Mouse (Mus musculus) ES-E14 (cell line): ENCODE measurements around the gene Prickle1. TPM values are rescaled to one million over a fixed set of nuclear protein-coding genes. Genes with fewer than 3 reads are reported as not detected.
A peak's percentile ranks its signal among the peaks of the same experiment; 100 is the strongest.

Experiments
- DNase-seq: peaks from one replicate; pipeline ENCODE4 v3.0.0-alpha.2; 2013; ENCODE audit warnings: low read depth, low spot score
- H3K27ac ChIP-seq: 2 replicates; pipeline ENCODE4 v1.5.1; 2012; ENCODE audit warnings: low read depth, mild to moderate bottlenecking, low read length, moderate library complexity, mixed read lengths; ENCODE audit not compliant: poor library complexity, insufficient read depth, severe bottlenecking
- H3K36me3 ChIP-seq: 2 replicates; pipeline ENCODE4 v1.6.1; 2012; ENCODE audit warnings: mild to moderate bottlenecking, low read length, moderate library complexity, mixed read lengths; ENCODE audit not compliant: control insufficient read depth, poor library complexity, insufficient read depth, severe bottlenecking
- H3K4me1 ChIP-seq, 2 experiments: fragments of 150-350 bp in 1 of 2; sonication (generic) in 1 of 2; 2 replicates each; pipeline ENCODE4 v1.6.1; 2012; ENCODE audit warnings: low read length in 2 of 2, mild to moderate bottlenecking in 1 of 2, mixed read lengths in 1 of 2; ENCODE audit not compliant: control insufficient read depth in 2 of 2, insufficient read depth in 2 of 2, poor library complexity in 1 of 2
- H3K4me3 ChIP-seq, 2 experiments: fragments of 150-350 bp in 1 of 2; sonication (generic) in 1 of 2; 2 replicates each; pipeline ENCODE4 v1.5.1; 2012; ENCODE audit warnings: low read length in 2 of 2, low read depth in 1 of 2, mild to moderate bottlenecking in 1 of 2, mixed read lengths in 1 of 2; ENCODE audit not compliant: insufficient read depth in 1 of 2, poor library complexity in 1 of 2, severe bottlenecking in 1 of 2
- H3K9ac ChIP-seq: 2 replicates; pipeline ENCODE4 v1.6.1; 2012; ENCODE audit warnings: low read depth, mild to moderate bottlenecking, low read length, mixed read lengths; ENCODE audit not compliant: poor library complexity, insufficient read depth, severe bottlenecking
- H3K9me3 ChIP-seq: fragments of 150-350 bp; sonication (generic); 2 replicates; pipeline ENCODE4 v1.6.1; 2012; ENCODE audit warnings: low read depth, mild to moderate bottlenecking, low read length; ENCODE audit not compliant: control insufficient read depth, insufficient read depth
- CHD2 ChIP-seq: IDR thresholded peaks from 2 replicates; pipeline ENCODE4 v1.6.1; 2014; ENCODE audit warnings: mild to moderate bottlenecking, low read depth, low read length, inconsistent platforms
- HCFC1 ChIP-seq: IDR thresholded peaks from 2 replicates; pipeline ENCODE4 v1.6.1; 2012; ENCODE audit warnings: low read length, inconsistent platforms, borderline replicate concordance; ENCODE audit not compliant: insufficient read depth
- MAFK ChIP-seq: IDR thresholded peaks from 2 replicates; pipeline ENCODE4 v1.6.1; 2014; ENCODE audit warnings: mild to moderate bottlenecking, low read depth, low read length, inconsistent platforms; ENCODE audit not compliant: insufficient read depth
- ZC3H11A ChIP-seq: IDR thresholded peaks from 2 replicates; pipeline ENCODE4 v1.6.1; 2012; ENCODE audit warnings: low read depth, mild to moderate bottlenecking, inconsistent platforms, low read length, borderline replicate concordance
- ZNF384 ChIP-seq: IDR thresholded peaks from 2 replicates; pipeline ENCODE4 v1.6.1; 2012; ENCODE audit warnings: low read depth, low read length, inconsistent platforms
- in situ Hi-C, 2 experiments: fragments of 600-800 bp; cut with MboI; formaldehyde crosslinking; loops; one replicate each; pipeline ENCODE4 v1.15.1; 2025; ENCODE audit warnings: low sequenced_read_pairs in 2 of 2, inconsistent platforms in 1 of 2; ENCODE audit not compliant: unreplicated experiment in 2 of 2
- total RNA-seq: library from RNA; depleted of rRNA; stranded (reverse); fragments of 300-350 nt; gene quantifications from 2 replicates; pipeline ENCODE4 v1.2.3, GENCODE M21; 2012

Gene Prickle1
- total RNA-seq, 1 experiment = 7.7 TPM

DNA sequence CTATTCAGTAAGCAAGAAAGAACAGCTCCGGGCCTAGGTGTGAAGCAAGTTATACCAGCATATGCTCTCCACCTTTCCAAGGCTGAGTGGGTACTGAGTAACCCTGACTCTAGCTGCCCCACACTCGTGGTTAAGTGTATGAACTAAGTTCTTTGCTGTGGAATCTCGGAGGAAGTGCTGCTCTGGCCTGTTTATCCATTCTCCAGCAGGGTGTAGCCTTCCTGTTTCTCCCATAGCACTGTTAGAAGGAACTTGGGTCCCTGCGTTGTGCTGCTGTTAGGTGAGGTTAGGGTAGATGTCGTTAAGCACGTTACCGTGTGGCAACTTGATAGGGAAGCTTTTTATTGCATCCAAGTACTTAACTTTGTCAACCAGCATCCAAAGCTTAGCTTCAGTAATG lies 101.0 kb downstream of the Prickle1 start:
- Histone ChIP-seq H3K9ac (no peak overlapping the region), H3K27ac (no peak overlapping the region; the same call in 1 of the 2 replicates), H3K4me1 (0 out of 4 replicates have a peak, but pooled peaks cover 1 to 4% of the 10 kb centered on the region in 2 experiments), H3K36me3 (peaks cover 5% of the 10 kb centered on the region; the same call in 1 of the 2 replicates), H3K9me3 (no peaks in the 10 kb centered on the region), H3K4me3 (no peak overlapping the region)
- TF ChIP-seq ZC3H11A (no peak), HCFC1 (no peak), ZNF384 (no peak), MAFK (no peak), CHD2 (no peak)
- no peak for DNase-seq
- in situ Hi-C loops = no loop called here

DNA sequence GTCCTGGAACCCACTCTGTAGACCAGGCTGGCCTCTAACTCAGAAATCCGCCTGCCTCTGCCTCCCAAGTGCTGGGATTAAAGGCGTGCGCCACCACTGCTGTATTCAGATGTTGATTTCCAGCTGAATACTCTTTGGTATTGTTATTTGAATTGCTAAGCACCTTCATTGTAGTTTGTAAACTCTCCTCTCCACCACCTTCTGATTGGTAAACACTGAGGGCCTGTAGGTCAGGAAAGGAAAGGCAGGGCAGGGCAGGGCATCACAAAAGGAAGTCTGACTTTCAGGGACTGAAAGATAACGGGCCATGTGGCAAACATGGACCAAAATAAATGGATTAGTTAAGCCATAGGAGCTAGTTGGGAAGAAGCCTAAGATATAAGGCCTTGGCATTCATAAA lies 106.1 kb downstream of the Prickle1 start:
- Histone ChIP-seq H3K36me3 (peaks cover 3% of the 10 kb centered on the region; the same call in 1 of the 2 replicates), H3K4me1 (peaks cover 1 to 2% of the 10 kb centered on the region in 2 experiments; a peak in 1 of 4 replicates), H3K9me3 (no peaks in the 10 kb centered on the region), H3K4me3 (no peak overlapping the region), H3K9ac (no peak overlapping the region), H3K27ac (no peak overlapping the region; the same call in 1 of the 2 replicates)
- TF ChIP-seq CHD2 (0 out of 2 replicates have a peak, but pooled peaks have one; percentile 28), MAFK (no peak), HCFC1 (no peak)
- peak; percentile 56 for DNase-seq
- in situ Hi-C loops = no loop called here

DNA sequence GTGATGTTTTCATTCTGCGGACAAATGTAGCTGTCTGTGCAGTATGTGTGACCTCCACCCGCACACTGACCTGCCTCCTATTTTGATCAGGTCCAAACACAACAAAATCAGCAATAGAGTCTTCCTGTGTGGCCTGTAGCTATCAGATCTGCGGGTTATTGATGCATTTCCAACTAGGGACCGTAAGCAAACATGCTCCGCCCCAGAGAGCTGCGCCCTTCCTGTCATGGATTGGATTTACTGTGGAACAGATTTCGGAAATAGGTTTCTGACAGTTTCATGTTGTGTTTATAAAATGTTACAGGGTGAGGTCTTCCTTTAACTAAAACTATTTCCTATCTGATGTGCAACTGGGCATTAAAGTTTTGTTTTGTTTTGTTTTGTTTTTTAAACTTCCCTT lies 109.6 kb downstream of the Prickle1 start:
- Histone ChIP-seq H3K9ac (no peak overlapping the region), H3K9me3 (no peaks in the 10 kb centered on the region), H3K4me3 (no peak overlapping the region), H3K36me3 (peaks cover 2% of the 10 kb centered on the region; the same call in 1 of the 2 replicates), H3K27ac (no peak overlapping the region), H3K4me1 (peaks cover 1 to 2% of the 10 kb centered on the region in 2 experiments; a peak in 1 of 4 replicates)
- TF ChIP-seq ZC3H11A (no peak), MAFK (no peak), CHD2 (no peak), ZNF384 (no peak), HCFC1 (no peak)
- in situ Hi-C loops = no loop called here
- no peak for DNase-seq

DNA sequence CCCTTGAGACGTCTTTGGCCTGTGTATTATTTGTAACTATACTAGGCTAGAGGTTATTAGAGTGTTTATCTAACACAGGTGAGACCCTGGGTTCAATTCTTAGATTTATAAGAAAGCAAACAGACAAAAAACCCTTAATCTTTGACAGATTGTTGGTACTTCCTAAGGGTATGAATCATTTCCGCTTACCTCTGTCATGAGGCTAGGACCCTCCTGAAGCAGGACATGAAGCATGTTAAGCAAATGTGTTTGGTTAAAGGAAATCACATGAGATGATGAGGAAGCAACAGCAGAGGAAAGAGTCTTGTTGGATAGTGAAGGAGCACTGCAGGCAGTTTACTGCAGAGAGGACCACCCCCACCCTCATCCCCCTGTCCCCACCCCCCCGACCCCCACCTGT lies 110.4 kb downstream of the Prickle1 start:
- in situ Hi-C loops = no loop called here
- no peaks in the 10 kb centered on the region for H3K9me3 ChIP-seq
- H3K9ac ChIP-seq = no peak overlapping the region
- no peaks in the 10 kb centered on the region; the same call in 1 of the 2 replicates for H3K36me3 ChIP-seq
- no peak overlapping the region for H3K27ac ChIP-seq
- H3K4me3 ChIP-seq = no peak overlapping the region
- H3K4me1 ChIP-seq = peaks cover 0 to 1% of the 10 kb centered on the region in 2 experiments; a peak in 1 of 4 replicates
- TF ChIP-seq HCFC1 (no peak), CHD2 (no peak), ZC3H11A (no peak)
- no peak for DNase-seq

DNA sequence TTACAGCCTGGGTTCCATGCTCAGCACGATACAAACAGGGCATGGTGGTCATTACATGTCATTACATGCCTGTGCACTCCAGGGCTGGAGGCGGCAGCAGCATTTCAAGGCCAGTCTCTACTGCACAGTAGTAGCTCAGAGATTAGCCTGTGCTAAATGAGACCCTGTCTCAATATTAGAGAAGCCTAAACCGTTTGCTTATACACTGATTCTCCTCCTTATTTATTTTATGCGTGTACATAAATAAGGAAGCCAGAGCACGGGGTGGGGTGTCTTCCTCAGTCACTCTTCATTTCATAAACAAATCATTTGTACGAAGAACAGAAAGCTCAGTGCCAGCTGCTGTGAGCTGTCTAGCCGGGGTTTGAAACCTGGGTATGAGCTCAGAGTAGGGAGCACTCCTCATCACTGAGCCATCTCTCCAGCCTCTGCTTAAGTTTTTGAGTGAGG lies 111.4 kb downstream of the Prickle1 start:
- no peak overlapping the region for H3K4me3 ChIP-seq
- no peaks in the 10 kb centered on the region; a peak in 1 of 4 replicates for H3K4me1 ChIP-seq
- no peak overlapping the region; the same call in 1 of the 2 replicates for H3K9ac ChIP-seq
- no peaks in the 10 kb centered on the region for H3K9me3 ChIP-seq
- no peak for DNase-seq
- no peak overlapping the region for H3K27ac ChIP-seq
- in situ Hi-C loops = no loop called here
- TF ChIP-seq ZNF384 = no peak
- no peak for TF ChIP-seq HCFC1
- no peak for TF ChIP-seq MAFK
- TF ChIP-seq ZC3H11A = no peak
- no peak for TF ChIP-seq CHD2
- no peaks in the 10 kb centered on the region; the same call in 1 of the 2 replicates for H3K36me3 ChIP-seq
